Mouse (Mus musculus): ENCODE data around the gene Hnrnpa3. TPM values are rescaled to one million over a fixed set of nuclear protein-coding genes. Genes with fewer than 3 reads are reported as not detected.

Hnrnpa3 gene
- polyA plus RNA-seq, 1 experiment from 2014 or later = 310 TPM

GRCm38 (mm10) chr2:75682978-75683709 lies 24.1 kb downstream of the Hnrnpa3 start:
- Histone ChIP-seq H3K4me2 (no peak overlapping the region), H3K4me3 (ENCODE audit: low read depth, low read length) (no peak overlapping the region), H3K27ac (ENCODE audit: low read depth, low read length) (no peak overlapping the region), H3K27me3 (ENCODE audit: control insufficient read depth, insufficient read depth, low read length) (no peaks in the 10 kb centered on the region), H3K9me3 (ENCODE audit: control insufficient read depth, low read length) (no peaks in the 10 kb centered on the region), H3K9ac (ENCODE audit: low read length) (no peak overlapping the region), H3K36me3 (ENCODE audit: control insufficient read depth, insufficient read depth, low read length) (no peaks in the 10 kb centered on the region), H3K4me1 (ENCODE audit: control insufficient read depth, insufficient read depth, low read length) (no peaks in the 10 kb centered on the region)
- WGBS = 86% methylated on average over 15 of the region's 15 CpGs
- ATAC-seq (ENCODE audit: low FRiP score) = no peak
- DNase-seq (ENCODE audit: low spot score, missing footprints) = no peak

- no peak overlapping the region for H3K9ac ChIP-seq (ENCODE audit: low read length)
- ATAC-seq (ENCODE audit: low FRiP score) = no peak
- H3K4me1 ChIP-seq (ENCODE audit: control insufficient read depth, insufficient read depth, low read length) = no peaks in the 10 kb centered on the region
- WGBS = 76% methylated on average over 3 of the region's 3 CpGs
- H3K4me2 ChIP-seq = no peak overlapping the region
- no peak overlapping the region for H3K27ac ChIP-seq (ENCODE audit: low read depth, low read length)
- no peak for DNase-seq (ENCODE audit: low spot score, missing footprints)
- H3K9me3 ChIP-seq (ENCODE audit: control insufficient read depth, low read length) = no peaks in the 10 kb centered on the region
- no peaks in the 10 kb centered on the region for H3K36me3 ChIP-seq (ENCODE audit: control insufficient read depth, insufficient read depth, low read length)
- no peaks in the 10 kb centered on the region for H3K27me3 ChIP-seq (ENCODE audit: control insufficient read depth, insufficient read depth, low read length)
- H3K4me3 ChIP-seq (ENCODE audit: low read depth, low read length) = no peak overlapping the region
Measured at GRCm38 (mm10) chr2:75684526-75684925, 25.5 kb downstream of the Hnrnpa3 start.

GRCm38 (mm10) chr2:75685458-75685861 lies 26.4 kb downstream of the Hnrnpa3 start:
- no peak overlapping the region for H3K4me2 ChIP-seq
- H3K9ac ChIP-seq (ENCODE audit: low read length) = no peak overlapping the region
- H3K4me1 ChIP-seq (ENCODE audit: control insufficient read depth, insufficient read depth, low read length) = no peaks in the 10 kb centered on the region
- DNase-seq (ENCODE audit: low spot score, missing footprints) (no peak), ATAC-seq (ENCODE audit: low FRiP score) (no peak)
- no peaks in the 10 kb centered on the region for H3K27me3 ChIP-seq (ENCODE audit: control insufficient read depth, insufficient read depth, low read length)
- WGBS = 85% methylated on average over 6 of the region's 6 CpGs
- H3K36me3 ChIP-seq (ENCODE audit: control insufficient read depth, insufficient read depth, low read length) = no peaks in the 10 kb centered on the region
- no peak overlapping the region for H3K4me3 ChIP-seq (ENCODE audit: low read depth, low read length)
- H3K27ac ChIP-seq (ENCODE audit: low read depth, low read length) = no peak overlapping the region
- no peaks in the 10 kb centered on the region for H3K9me3 ChIP-seq (ENCODE audit: control insufficient read depth, low read length)

- no peak for ATAC-seq (ENCODE audit: low FRiP score)
- Histone ChIP-seq H3K9me3 (ENCODE audit: control insufficient read depth, low read length) (no peaks in the 10 kb centered on the region), H3K27me3 (ENCODE audit: control insufficient read depth, insufficient read depth, low read length) (no peaks in the 10 kb centered on the region), H3K4me1 (ENCODE audit: control insufficient read depth, insufficient read depth, low read length) (no peaks in the 10 kb centered on the region), H3K4me2 (no peak overlapping the region), H3K36me3 (ENCODE audit: control insufficient read depth, insufficient read depth, low read length) (no peaks in the 10 kb centered on the region), H3K9ac (ENCODE audit: low read length) (no peak overlapping the region), H3K4me3 (ENCODE audit: low read depth, low read length) (no peak overlapping the region), H3K27ac (ENCODE audit: low read depth, low read length) (no peak overlapping the region)
- no peak for DNase-seq (ENCODE audit: low spot score, missing footprints)
- 94% methylated on average over 10 of the region's 10 CpGs for WGBS
Measured at GRCm38 (mm10) chr2:75687040-75687749, 28.1 kb downstream of the Hnrnpa3 start.

GRCm38 (mm10) chr2:75688901-75689300 lies 29.8 kb downstream of the Hnrnpa3 start:
- H3K4me3 ChIP-seq (ENCODE audit: low read depth, low read length) = no peak overlapping the region
- ATAC-seq (ENCODE audit: low FRiP score) (no peak), DNase-seq (ENCODE audit: low spot score, missing footprints) (no peak)
- H3K4me2 ChIP-seq = no peak overlapping the region
- H3K9me3 ChIP-seq (ENCODE audit: control insufficient read depth, low read length) = no peaks in the 10 kb centered on the region
- H3K36me3 ChIP-seq (ENCODE audit: control insufficient read depth, insufficient read depth, low read length) = no peaks in the 10 kb centered on the region
- no peaks in the 10 kb centered on the region for H3K4me1 ChIP-seq (ENCODE audit: control insufficient read depth, insufficient read depth, low read length)
- WGBS = 90% methylated on average over 1 of the region's 1 CpGs
- no peak overlapping the region for H3K27ac ChIP-seq (ENCODE audit: low read depth, low read length)
- no peaks in the 10 kb centered on the region for H3K27me3 ChIP-seq (ENCODE audit: control insufficient read depth, insufficient read depth, low read length)
- H3K9ac ChIP-seq (ENCODE audit: low read length) = no peak overlapping the region

GRCm38 (mm10) chr2:75689482-75690158 lies 30.6 kb downstream of the Hnrnpa3 start:
- Histone ChIP-seq H3K27me3 (ENCODE audit: control insufficient read depth, insufficient read depth, low read length) (no peaks in the 10 kb centered on the region), H3K36me3 (ENCODE audit: control insufficient read depth, insufficient read depth, low read length) (no peaks in the 10 kb centered on the region), H3K4me3 (ENCODE audit: low read depth, low read length) (no peak overlapping the region), H3K4me2 (no peak overlapping the region), H3K4me1 (ENCODE audit: control insufficient read depth, insufficient read depth, low read length) (no peaks in the 10 kb centered on the region), H3K9me3 (ENCODE audit: control insufficient read depth, low read length) (no peaks in the 10 kb centered on the region), H3K9ac (ENCODE audit: low read length) (no peak overlapping the region), H3K27ac (ENCODE audit: low read depth, low read length) (no peak overlapping the region)
- DNase-seq (ENCODE audit: low spot score, missing footprints) (no peak), ATAC-seq (ENCODE audit: low FRiP score) (no peak)
- WGBS = 77% methylated on average over 10 of the region's 10 CpGs

- ATAC-seq (ENCODE audit: low FRiP score) = no peak
- Histone ChIP-seq H3K9me3 (ENCODE audit: control insufficient read depth, low read length) (no peaks in the 10 kb centered on the region), H3K4me2 (no peak overlapping the region), H3K4me1 (ENCODE audit: control insufficient read depth, insufficient read depth, low read length) (no peaks in the 10 kb centered on the region), H3K36me3 (ENCODE audit: control insufficient read depth, insufficient read depth, low read length) (no peaks in the 10 kb centered on the region), H3K9ac (ENCODE audit: low read length) (no peak overlapping the region), H3K27me3 (ENCODE audit: control insufficient read depth, insufficient read depth, low read length) (no peaks in the 10 kb centered on the region), H3K27ac (ENCODE audit: low read depth, low read length) (no peak overlapping the region), H3K4me3 (ENCODE audit: low read depth, low read length) (no peak overlapping the region)
- WGBS = 98% methylated on average over 4 of the region's 4 CpGs
- no peak for DNase-seq (ENCODE audit: low spot score, missing footprints)
Measured at GRCm38 (mm10) chr2:75690656-75691055, 31.6 kb downstream of the Hnrnpa3 start.

GRCm38 (mm10) chr2:75691316-75691715 lies 32.3 kb downstream of the Hnrnpa3 start:
- H3K36me3 ChIP-seq (ENCODE audit: control insufficient read depth, insufficient read depth, low read length) = no peaks in the 10 kb centered on the region
- no peaks in the 10 kb centered on the region for H3K9me3 ChIP-seq (ENCODE audit: control insufficient read depth, low read length)
- H3K4me3 ChIP-seq (ENCODE audit: low read depth, low read length) = no peak overlapping the region
- no peak overlapping the region for H3K4me2 ChIP-seq
- no peak overlapping the region for H3K9ac ChIP-seq (ENCODE audit: low read length)
- H3K27ac ChIP-seq (ENCODE audit: low read depth, low read length) = no peak overlapping the region
- H3K4me1 ChIP-seq (ENCODE audit: control insufficient read depth, insufficient read depth, low read length) = no peaks in the 10 kb centered on the region
- no peaks in the 10 kb centered on the region for H3K27me3 ChIP-seq (ENCODE audit: control insufficient read depth, insufficient read depth, low read length)
- ATAC-seq (ENCODE audit: low FRiP score) (no peak), DNase-seq (ENCODE audit: low spot score, missing footprints) (no peak)
- 85% methylated on average over 8 of the region's 8 CpGs for WGBS

- 94% methylated on average over 6 of the region's 6 CpGs for WGBS
- no peak for ATAC-seq (ENCODE audit: low FRiP score)
Measured at GRCm38 (mm10) chr2:75692369-75692768, 33.3 kb downstream of the Hnrnpa3 start.

More at GRCm38 (mm10) chr2:75692369-75692768, 33.3 kb downstream of the Hnrnpa3 start:
- DNase-seq (ENCODE audit: low spot score, missing footprints) = no peak
- Histone ChIP-seq H3K27me3 (ENCODE audit: control insufficient read depth, insufficient read depth, low read length) (no peaks in the 10 kb centered on the region), H3K9me3 (ENCODE audit: control insufficient read depth, low read length) (no peaks in the 10 kb centered on the region), H3K4me1 (ENCODE audit: control insufficient read depth, insufficient read depth, low read length) (no peaks in the 10 kb centered on the region), H3K9ac (ENCODE audit: low read length) (no peak overlapping the region), H3K27ac (ENCODE audit: low read depth, low read length) (no peak overlapping the region), H3K36me3 (ENCODE audit: control insufficient read depth, insufficient read depth, low read length) (no peaks in the 10 kb centered on the region), H3K4me2 (no peak overlapping the region), H3K4me3 (ENCODE audit: low read depth, low read length) (no peak overlapping the region)
